In genomic region chr12:88426926-88427325, GRCm38 (mm10) we compare ENCODE assay signal across 13 mouse cellular contexts.
DNase-seq lines count a peak whose midpoint lies in the region; ATAC-seq and TF ChIP-seq lines count a peak whose summit lies in the region.
"Had no signal": no experiment of that assay in that cellular context is flagged by ENCODE, and none has a peak within 500 bp of the region (broad histone marks: within the 10 kb centered on the region; RNA-seq: fewer than 3 reads in every experiment).

No protein-coding gene starts in this region.

- H3K27ac ChIP-seq in layer of hippocampus, adult 2 months: peak overlapping the region; percentile 46; the same call in 1 of the 2 replicates
- H3K27ac ChIP-seq in stomach, embryonic 14.5 days (ENCODE audit: low read length): no peak overlapping the region
- no peak overlapping the region for H3K27ac ChIP-seq in stomach, postnatal 0 days (replicated peaks)
- no peak overlapping the region for H3K27ac ChIP-seq in hindbrain, embryonic 16.5 days (ENCODE audit: low read depth, low read length)
- H3K27ac ChIP-seq: limb, embryonic 13.5 days had no signal

- H3K9me3 ChIP-seq in stomach, embryonic 14.5 days (ENCODE audit: control insufficient read depth, low read depth, low read length): no peaks in the 10 kb centered on the region
- H3K9me3 ChIP-seq in stomach, postnatal 0 days (ENCODE audit: control insufficient read depth, low read length): no peaks in the 10 kb centered on the region
- no peaks in the 10 kb centered on the region for H3K9me3 ChIP-seq in hindbrain, embryonic 16.5 days (ENCODE audit: control insufficient read depth, low read length)
- H3K9me3 ChIP-seq: limb, embryonic 13.5 days had no signal

- H3K4me1 ChIP-seq in stomach, embryonic 14.5 days (ENCODE audit: control insufficient read depth, insufficient read depth, low read length): no peaks in the 10 kb centered on the region
- H3K4me1 ChIP-seq in stomach, postnatal 0 days (replicated peaks; ENCODE audit: control insufficient read depth, insufficient read depth): no peaks in the 10 kb centered on the region
- H3K4me1 ChIP-seq in hindbrain, embryonic 16.5 days (ENCODE audit: control insufficient read depth, insufficient read depth, low read depth, low read length): peaks cover 10% of the 10 kb centered on the region

- 0 out of 2 replicates have a peak, but pooled peaks have one; percentile 24 for ATAC-seq in stomach, embryonic 14.5 days (ENCODE audit: insufficient number of reproducible peaks, insufficient read depth, low FRiP score, low read depth)
- ATAC-seq in stomach, postnatal 0 days (ENCODE audit: low FRiP score, low TSS enrichment): no peak
- peak; percentile 35; the same call in 1 of the 2 replicates for ATAC-seq in hindbrain, embryonic 16.5 days

- H3K4me2 ChIP-seq in stomach, embryonic 14.5 days (replicated peaks; ENCODE audit: low read depth, low read length): no peak overlapping the region
- H3K4me2 ChIP-seq in stomach, postnatal 0 days (replicated peaks; ENCODE audit: low read depth): no peak overlapping the region
- H3K4me2 ChIP-seq in hindbrain, embryonic 16.5 days (ENCODE audit: low read length): no peak overlapping the region
- H3K4me2 ChIP-seq: limb, embryonic 13.5 days had no signal

- H3K27me3 ChIP-seq in stomach, embryonic 14.5 days (ENCODE audit: control insufficient read depth, insufficient read depth, low read length): no peaks in the 10 kb centered on the region
- no peaks in the 10 kb centered on the region for H3K27me3 ChIP-seq in stomach, postnatal 0 days (ENCODE audit: control insufficient read depth, insufficient read depth, low read length)
- no peaks in the 10 kb centered on the region for H3K27me3 ChIP-seq in hindbrain, embryonic 16.5 days (replicated peaks; ENCODE audit: control insufficient read depth, insufficient read depth, low read length)
- H3K27me3 ChIP-seq: limb, embryonic 13.5 days had no signal

- DNase-seq in layer of hippocampus, adult 2 months (ENCODE audit: low spot score in 2 of 2): no peak
- no peak for DNase-seq in layer of hippocampus, adult 8-10 months (ENCODE audit: low spot score in 2 of 2)
- DNase-seq in stomach, postnatal 0 days (ENCODE audit: low spot score): no peak
- DNase-seq in left cerebral cortex, adult 18-20 months (ENCODE audit: low spot score in 2 of 2): no peak
- DNase-seq in thymus, postnatal 0 days (ENCODE audit: low spot score): no peak
- DNase-seq: cerebellum, adult 18-20 months; gastrocnemius, postnatal 14 days; heart, postnatal 14 days; kidney, postnatal 25 days; thymus, adult 18-20 months had no signal

- no peak for TF ChIP-seq CTCF in layer of hippocampus, adult 2 months (conservative IDR thresholded peaks at IDR 0.05)
- TF ChIP-seq CTCF in stomach, postnatal 0 days (IDR thresholded peaks at IDR 0.05; ENCODE audit: low read depth): no peak

- H3K36me3 ChIP-seq in stomach, embryonic 14.5 days (ENCODE audit: control insufficient read depth, insufficient read depth, low read length): no peaks in the 10 kb centered on the region
- no peaks in the 10 kb centered on the region; the same call in 1 of the 2 replicates for H3K36me3 ChIP-seq in stomach, postnatal 0 days (ENCODE audit: control insufficient read depth, insufficient read depth, low read length)
- no peaks in the 10 kb centered on the region; the same call in 1 of the 2 replicates for H3K36me3 ChIP-seq in hindbrain, embryonic 16.5 days (ENCODE audit: control insufficient read depth, insufficient read depth, low read length)

- H3K4me3 ChIP-seq in layer of hippocampus, adult 2 months: no peak overlapping the region
- no peak overlapping the region for H3K4me3 ChIP-seq in stomach, embryonic 14.5 days (ENCODE audit: low read depth, low read length)
- no peak overlapping the region for H3K4me3 ChIP-seq in stomach, postnatal 0 days (ENCODE audit: low read depth, low read length)
- H3K4me3 ChIP-seq in hindbrain, embryonic 16.5 days (ENCODE audit: low read length): no peak overlapping the region
- H3K4me3 ChIP-seq: limb, embryonic 13.5 days had no signal

- 95% methylated on average over 3 of the region's 3 CpGs for WGBS in stomach, embryonic 14.5 days
- WGBS in stomach, postnatal 0 days: 90% methylated on average over 3 of the region's 3 CpGs
- WGBS in hindbrain, embryonic 16.5 days: 75% methylated on average over 3 of the region's 3 CpGs

- no peak overlapping the region for H3K9ac ChIP-seq in stomach, embryonic 14.5 days (replicated peaks; ENCODE audit: low read depth, low read length)
- no peak overlapping the region for H3K9ac ChIP-seq in stomach, postnatal 0 days (ENCODE audit: low read length)
- no peak overlapping the region for H3K9ac ChIP-seq in hindbrain, embryonic 16.5 days (ENCODE audit: low read depth, low read length)
- H3K9ac ChIP-seq: limb, embryonic 13.5 days had no signal

- TF ChIP-seq EP300 in stomach, postnatal 0 days (optimal IDR thresholded peaks at IDR 0.05): no peak
